Mouse (Mus musculus): ENCODE data around the gene Pak4. TPM values are rescaled to one million over a fixed set of nuclear protein-coding genes. Genes with fewer than 3 reads are reported as not detected.

The Pak4 gene
- 108 and 142 TPM in 2 replicates for polyA plus RNA-seq (2012)

DNA sequence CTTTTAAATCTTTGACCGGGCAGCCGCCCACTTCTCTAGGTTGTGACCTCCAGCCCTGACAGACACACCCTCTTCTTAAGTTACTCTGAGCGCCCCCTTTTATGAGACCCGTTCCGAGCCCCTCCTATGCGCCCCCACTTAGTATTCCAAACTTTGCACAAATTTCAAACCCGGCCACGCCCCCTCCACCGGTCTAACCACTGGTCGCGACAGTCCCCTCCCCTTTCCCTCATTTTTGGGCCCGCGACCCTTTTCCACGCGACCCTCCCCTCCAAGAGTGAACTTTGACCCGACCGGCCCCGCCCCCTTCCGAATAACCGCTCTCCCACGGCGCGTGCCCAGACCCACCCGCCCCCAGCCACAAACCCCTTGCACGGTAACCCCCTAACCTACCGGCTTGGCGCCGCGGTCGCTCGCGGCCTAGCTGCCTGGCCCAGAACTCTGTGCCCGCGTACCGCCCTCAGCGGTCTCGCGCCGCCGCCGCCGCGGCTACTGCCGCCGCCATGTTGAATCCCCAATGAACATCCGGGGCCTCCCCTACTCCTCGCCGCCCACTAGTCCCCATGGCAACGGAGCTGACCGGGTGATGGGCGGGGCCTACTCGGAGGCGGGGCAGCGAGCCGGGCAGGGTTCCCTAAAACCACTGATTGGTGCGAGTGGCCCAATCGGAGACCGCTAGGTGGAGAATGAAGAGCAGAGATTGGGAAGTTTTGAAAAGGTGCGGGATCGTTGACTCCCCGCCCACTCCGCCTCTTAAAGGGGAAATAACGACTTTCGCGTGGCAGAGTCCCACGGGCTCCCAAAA lies at the start of gene Pak4, which contains the start of gene Samd4b:
Gene Pak4 (minus strand): TSS at position 544 of the 805 bp plus-strand sequence.
Gene Samd4b (minus strand): TSS at position 503 of the 805 bp plus-strand sequence.
- TF ChIP-seq GATA1 (IDR thresholded peaks at IDR 0.05; ENCODE audit: low read length) = no peak

DNA sequence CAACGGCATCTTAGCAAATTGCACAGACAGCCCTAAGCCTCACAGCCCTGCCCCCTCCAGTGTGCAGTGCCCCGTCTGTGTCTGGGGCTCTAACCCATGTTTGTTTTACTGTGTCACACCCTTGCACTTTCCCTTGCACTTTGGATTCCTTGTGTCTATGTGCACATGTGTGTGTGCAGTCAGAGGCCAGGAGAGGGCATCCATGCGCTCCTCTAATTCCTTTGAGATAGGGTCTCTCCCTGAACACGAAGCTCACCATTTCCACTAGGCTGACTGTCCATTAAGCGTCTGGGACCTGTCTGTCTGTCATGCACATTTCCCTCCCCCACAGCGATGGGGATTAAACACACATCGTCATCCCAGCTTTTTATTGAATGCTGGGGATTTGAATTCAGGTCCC lies 49.0 kb upstream of the Pak4 start:
- no peak for TF ChIP-seq GATA1 (IDR thresholded peaks at IDR 0.05; ENCODE audit: low read length)

DNA sequence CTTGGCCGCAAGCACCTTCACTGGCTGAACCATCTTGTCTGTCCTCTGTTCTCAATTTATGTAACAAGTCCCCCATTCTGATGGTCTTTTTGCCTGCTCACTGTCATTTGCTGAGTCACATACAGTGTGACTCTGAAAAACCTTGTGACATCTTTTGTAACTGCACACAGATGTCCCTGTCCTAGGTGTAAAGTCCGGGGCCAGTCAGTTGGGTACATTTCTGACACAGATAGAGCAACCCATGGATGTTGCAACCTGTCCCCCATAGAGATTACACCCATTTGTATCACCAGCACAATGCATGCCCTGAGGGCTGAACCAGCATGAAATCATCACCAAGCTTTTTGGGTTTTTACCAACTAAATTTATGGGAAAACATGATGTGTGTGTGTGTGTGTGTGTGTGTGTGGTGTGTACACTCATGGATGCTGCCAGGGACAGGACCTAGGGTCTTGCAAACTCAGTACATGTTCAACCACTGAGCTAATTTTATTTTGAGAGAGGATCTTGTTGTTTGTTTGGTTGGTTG lies 48.0 kb upstream of the Pak4 start:
- no peak for TF ChIP-seq GATA1 (IDR thresholded peaks at IDR 0.05; ENCODE audit: low read length)

DNA sequence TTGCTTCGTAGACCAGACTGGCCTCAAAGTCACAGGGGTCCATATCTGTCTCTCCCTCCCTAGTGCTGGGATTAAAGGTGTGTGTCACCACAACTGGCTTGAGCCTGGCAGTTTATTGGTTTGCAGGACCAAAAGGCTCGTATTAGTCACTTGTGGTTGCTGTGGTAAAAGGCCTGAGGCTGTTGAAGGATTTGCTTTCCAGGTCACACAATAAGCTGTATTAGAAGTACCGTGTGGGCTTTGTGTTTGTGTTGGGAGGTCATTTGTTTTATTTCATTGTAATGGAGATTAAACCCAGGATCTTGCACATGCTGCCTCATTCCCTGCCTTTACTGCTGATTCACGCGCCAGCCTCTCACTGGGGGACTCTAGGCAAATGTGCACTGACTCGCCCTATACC lies 47.4 kb upstream of the Pak4 start:
- no peak for TF ChIP-seq GATA1 (IDR thresholded peaks at IDR 0.05; ENCODE audit: low read length)

DNA sequence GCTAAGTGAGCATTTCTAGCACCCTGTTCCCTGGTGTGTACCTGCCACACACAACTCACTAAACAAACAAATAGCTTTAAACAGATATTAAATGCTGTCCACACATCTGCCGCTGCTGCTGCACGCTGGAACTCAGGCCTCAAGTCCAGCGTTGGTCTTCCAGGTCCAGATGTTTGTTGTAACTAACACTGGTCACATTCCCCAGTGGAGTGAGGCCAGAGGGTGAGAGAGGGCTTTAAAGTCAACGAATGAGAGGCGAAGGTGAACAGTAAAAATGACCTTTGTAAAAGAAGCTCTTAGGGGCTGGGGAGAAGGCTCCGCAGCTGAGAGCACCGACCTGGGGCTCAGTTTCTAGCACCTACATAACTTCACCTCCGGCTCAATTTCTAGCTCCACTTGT lies 43.6 kb upstream of the Pak4 start:
- no peak for TF ChIP-seq GATA1 (IDR thresholded peaks at IDR 0.05; ENCODE audit: low read length)

DNA sequence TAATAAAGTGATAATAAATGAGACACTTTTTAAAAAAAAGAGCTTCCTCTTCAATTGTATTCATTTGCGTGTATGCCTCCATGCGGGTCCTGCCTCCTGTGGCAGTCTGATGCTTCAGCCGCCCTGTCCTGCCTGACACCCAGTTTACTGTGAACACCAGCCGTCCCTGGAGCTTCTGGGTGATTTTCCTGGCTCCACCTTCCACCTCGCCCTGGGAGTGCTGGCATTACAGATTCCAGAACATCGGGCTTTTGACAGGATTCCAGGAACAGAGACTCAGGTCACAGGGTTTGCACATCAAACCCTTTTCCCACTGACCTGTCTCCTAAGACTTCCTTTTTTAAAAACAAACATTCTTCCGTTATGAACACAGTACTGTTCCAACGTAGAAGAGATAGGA lies 39.5 kb upstream of the Pak4 start:
- TF ChIP-seq GATA1 (IDR thresholded peaks at IDR 0.05; ENCODE audit: low read length) = no peak

DNA sequence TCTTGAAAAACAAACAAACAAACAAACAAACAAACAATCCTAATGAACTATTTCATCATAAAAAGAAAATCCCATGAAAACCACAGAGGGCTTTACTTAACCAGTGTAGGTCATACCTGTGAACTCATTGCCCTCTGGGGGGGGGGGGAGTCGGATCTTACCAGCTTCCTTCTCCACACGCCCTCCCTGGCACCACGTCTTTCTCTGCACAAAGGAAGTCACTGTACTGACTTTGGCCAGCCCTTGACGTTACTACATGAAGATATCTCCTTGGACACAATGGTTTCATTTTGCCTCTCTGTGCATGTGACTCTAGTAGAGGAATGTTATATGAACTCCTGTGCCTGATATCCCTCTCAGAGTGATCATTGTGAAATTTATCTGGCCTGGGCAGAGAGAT lies 36.1 kb upstream of the Pak4 start:
- TF ChIP-seq GATA1 (IDR thresholded peaks at IDR 0.05; ENCODE audit: low read length) = no peak

DNA sequence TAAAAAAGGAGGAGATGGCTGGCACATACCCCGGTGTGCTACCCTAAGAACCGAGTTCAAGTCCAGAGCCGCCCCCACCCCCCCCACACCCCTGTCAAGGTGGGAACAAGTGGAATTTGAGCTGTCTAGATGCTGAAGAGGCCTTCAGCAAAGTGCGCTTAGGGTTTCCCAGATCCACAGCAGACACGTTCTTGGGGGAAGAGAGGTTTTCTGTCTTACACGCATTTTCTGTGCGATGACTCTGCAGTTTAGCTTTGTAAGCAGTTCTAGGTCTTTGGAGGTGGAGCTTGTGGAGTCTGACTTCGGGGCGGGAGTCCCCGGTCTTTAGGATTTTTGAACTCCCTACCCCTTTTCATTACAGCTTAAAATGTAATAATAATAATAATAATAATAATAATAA lies 33.1 kb upstream of the Pak4 start, which contains the start of gene Acp7:
Gene Acp7 (minus strand): TSS at position 260 of the 400 bp plus-strand sequence.
- no peak for TF ChIP-seq GATA1 (IDR thresholded peaks at IDR 0.05; ENCODE audit: low read length)

DNA sequence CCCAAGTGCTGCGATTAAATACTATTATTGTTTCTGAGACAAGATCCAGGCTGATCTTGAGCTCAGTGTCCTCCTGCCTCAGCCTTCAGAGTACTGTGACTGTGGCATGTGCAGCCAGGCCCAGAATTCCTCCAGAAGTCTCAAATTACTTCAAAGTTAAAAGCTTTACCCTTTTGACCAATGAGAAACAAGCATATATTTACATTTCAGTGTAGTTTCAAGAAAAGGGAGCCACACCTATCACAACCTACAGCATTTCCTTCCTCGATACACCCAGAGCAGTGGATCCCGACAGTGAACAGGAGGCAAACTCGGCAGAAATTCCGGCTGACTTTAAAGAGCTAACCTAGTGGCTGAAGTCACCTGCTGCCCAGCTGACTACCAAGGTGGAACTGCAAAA lies 26.8 kb upstream of the Pak4 start:
- TF ChIP-seq GATA1 (IDR thresholded peaks at IDR 0.05; ENCODE audit: low read length) = no peak

DNA sequence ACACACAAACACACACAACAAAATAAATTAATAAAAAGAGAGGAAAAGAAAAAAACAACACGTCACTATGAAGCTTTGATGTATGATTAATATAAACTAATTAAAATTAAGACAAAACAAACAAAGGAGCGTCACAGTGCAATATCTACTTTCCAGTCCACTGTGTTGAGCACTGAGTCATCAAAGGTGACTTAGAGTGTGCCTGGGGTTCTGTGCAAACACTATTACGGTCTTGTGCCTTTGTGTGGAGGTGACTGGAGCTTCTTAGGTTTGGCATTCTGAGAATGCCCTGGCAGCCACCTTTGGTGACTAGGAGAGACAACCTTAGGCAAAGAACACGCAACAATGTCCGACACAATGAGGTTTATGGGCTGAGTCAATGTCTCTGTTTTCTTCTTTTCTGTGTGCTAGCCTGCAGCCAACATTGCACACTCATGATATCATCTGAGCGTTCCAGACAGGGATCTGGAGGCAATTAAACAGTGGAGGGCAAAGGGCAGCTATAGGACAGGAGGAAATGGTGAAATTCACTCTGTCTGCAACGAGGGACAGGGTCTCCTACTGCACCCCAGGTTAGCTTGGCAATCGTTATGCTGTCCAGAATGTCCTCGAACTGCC lies 21.2 kb upstream of the Pak4 start:
- TF ChIP-seq GATA1 (IDR thresholded peaks at IDR 0.05; ENCODE audit: low read length) = no peak

DNA sequence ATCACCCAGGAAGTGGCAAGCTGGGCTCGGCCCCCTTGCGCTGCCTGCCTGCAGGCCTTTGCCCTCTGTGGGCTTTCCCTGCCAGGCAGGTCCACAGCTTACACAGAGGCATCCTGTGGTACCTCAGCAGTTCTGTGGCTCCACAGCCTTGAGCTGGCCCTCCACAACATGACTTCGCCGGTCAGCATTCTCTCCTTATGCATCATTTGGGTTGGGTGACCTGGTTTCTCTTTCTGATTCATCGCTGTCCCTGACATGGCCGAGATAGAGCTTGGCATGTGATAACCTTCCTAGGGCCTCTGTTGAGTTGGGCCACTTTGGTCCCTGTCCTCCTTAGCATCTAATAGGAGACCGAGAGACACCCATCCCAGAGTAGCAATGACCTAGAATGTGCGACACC lies 8.0 kb upstream of the Pak4 start:
- no peak for TF ChIP-seq GATA1 (IDR thresholded peaks at IDR 0.05; ENCODE audit: low read length)

DNA sequence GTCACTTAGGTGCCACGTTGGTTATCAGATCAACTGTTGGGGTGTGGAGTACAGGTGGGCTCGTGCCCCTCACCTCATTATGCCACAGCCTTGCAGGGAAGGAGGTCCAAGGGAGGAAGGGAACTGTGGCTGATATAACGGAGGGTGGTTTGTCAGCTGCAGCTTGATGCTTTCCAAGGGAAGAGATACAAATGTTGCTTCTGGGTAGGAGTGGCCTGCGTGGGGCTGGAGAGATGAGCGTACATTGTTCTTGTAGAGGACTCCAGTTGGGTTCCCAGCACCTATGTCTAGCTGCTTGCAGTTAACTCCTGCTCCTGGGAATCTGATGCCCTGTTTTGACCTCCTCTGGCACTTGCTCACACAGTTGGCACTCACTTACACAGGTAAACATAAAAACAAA lies 5.2 kb upstream of the Pak4 start:
- TF ChIP-seq GATA1 (IDR thresholded peaks at IDR 0.05; ENCODE audit: low read length) = no peak

DNA sequence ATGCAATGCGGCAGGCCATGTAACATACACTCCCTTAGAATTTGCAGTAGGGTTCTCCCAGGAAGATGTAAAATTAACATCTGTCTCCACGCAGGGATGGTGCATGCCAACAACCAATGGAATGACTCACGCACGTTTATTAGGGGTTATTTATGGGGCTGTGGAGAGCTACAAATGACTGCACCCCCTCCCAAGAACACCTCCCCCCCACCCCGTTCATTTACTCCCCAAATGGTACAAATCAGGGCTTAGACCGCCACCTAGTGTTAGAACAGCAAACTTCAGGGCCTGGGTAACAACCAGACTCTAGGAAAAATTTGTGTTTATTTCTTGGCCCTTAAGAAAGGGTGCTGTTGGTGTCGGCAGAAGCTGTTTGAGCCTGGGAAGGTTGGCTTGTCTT lies 3.7 kb upstream of the Pak4 start:
- TF ChIP-seq GATA1 (IDR thresholded peaks at IDR 0.05; ENCODE audit: low read length) = no peak

DNA sequence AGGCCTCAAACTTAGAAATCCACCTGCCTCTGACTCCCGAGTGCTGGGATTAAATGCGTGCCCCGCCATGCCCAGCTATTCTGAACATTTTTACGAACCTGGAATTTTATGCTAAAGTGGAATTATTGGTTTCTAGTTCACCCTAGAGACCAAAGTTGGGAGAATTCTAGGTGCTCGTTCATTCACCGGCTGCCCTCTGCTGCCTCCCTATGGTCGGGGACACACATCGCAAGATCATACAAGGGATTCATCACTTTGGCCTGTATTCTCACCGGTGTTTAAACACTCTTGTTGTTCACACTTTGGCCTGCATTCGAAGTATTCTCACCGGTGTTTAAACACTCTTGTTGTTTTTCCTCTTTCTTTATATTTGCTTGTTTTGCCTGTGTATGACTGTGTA lies 3.0 kb upstream of the Pak4 start:
- TF ChIP-seq GATA1 (IDR thresholded peaks at IDR 0.05; ENCODE audit: low read length) = no peak

DNA sequence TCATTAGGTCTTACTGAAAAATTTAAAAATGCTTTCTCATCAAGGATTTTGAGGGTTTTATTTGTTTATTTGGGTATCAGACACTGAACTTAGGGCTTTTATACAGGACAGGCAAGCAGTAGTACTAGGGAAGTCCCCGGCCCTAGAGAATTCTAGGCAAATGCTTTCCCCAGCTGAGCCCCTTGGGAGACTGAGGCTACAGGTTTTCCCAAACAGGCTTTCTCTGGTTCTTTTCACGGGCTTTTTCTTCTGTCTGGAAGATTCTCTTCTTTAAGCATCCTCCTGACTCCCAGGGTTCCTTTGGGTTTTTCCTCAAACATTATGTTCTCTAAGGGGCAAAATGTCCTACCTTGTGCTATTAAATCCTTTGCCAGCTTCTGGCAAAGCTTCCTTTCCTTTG lies 966 bp upstream of the Pak4 start:
- TF ChIP-seq GATA1 (IDR thresholded peaks at IDR 0.05; ENCODE audit: low read length) = no peak

DNA sequence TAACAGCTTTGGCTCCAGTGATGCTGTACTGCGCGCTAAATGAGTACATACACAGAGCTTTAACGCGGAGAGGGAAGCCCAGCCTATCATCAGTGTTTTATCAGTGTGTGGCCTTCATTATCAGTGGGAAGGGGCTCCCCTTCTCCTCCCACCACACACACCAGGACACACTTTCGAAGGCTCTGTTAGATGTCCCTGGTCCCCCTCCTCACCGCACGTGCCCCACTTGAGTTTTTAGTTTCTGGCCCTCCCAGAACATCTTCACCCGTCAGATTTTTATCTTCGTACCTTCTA lies 761 bp downstream of the Pak4 start:
- TF ChIP-seq GATA1 (IDR thresholded peaks at IDR 0.05; ENCODE audit: low read length) = no peak

All from G1E-ER4 (cell line).